Mouse (Mus musculus): ENCODE measurements at regions not wholly inside any gene's neighbourhood (a gene's known extent, or its start where the extent isn't known, plus 50 kb on each side); places are given as distances from the start of the nearest gene placed in this dataset.

DNA sequence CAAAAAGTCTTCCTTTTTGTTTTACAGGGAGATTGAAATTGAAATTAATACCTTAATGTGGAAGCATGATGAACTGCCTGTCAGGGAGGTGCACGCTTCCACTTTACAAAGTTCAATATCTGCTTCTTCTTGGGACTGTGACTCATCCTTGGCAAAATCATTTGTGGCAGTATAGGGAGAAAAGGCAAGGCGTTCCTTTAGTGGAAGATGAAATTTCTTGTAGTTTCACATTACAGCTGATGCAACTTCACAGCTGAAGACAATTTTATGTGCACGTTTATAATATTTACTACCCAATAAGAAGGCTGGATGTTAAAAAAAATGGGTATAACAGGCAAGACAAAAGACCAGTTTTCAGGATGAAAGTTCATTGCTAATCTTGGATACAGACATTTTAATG, 1385.9 kb downstream of the Efna5 start:
- TF ChIP-seq CTCF (IDR thresholded peaks at IDR 0.05; ENCODE audit: low read depth) = no peak
- no peak for TF ChIP-seq EP300 (IDR thresholded peaks at IDR 0.05; ENCODE audit: low read depth)

Data from liver, embryonic 14.5 days (tissue).